Mouse (Mus musculus): ENCODE measurements at regions not wholly inside any gene's neighbourhood (a gene's known extent, or its start where the extent isn't known, plus 50 kb on each side); places are given as distances from the start of the nearest gene placed in this dataset.

- TF ChIP-seq POLR2A (IDR thresholded peaks at IDR 0.05; ENCODE audit: control insufficient read depth, extremely low read depth, insufficient read depth, low read length, poor library complexity) (no peak), CTCF (IDR thresholded peaks at IDR 0.05; ENCODE audit: borderline replicate concordance, control insufficient read depth, extremely low read depth, insufficient read depth, low read length, poor library complexity) (no peak)
- H3K27ac ChIP-seq (ENCODE audit: control insufficient read depth, insufficient read depth, low read length): no peak overlapping the region
- H3K4me1 ChIP-seq (replicated peaks; ENCODE audit: control insufficient read depth, insufficient read depth, low read length): no peaks in the 10 kb centered on the region
- no peaks in the 10 kb centered on the region for H3K27me3 ChIP-seq (ENCODE audit: control insufficient read depth, insufficient read depth, low read length)
- H3K36me3 ChIP-seq (ENCODE audit: control insufficient read depth, insufficient read depth, low read length): no peaks in the 10 kb centered on the region
- 96% methylated on average over 5 of the region's 5 CpGs for WGBS
- no peak for DNase-seq
- no peak overlapping the region for H3K4me3 ChIP-seq (ENCODE audit: control insufficient read depth, insufficient read depth, low read length)
Measured at GRCm38 (mm10) chrX:99370711-99371110, 100.4 kb downstream of the Pja1 start.

- H3K36me3 ChIP-seq (ENCODE audit: control insufficient read depth, insufficient read depth, low read length): no peaks in the 10 kb centered on the region
- no peak overlapping the region for H3K4me3 ChIP-seq (ENCODE audit: control insufficient read depth, insufficient read depth, low read length)
- H3K4me1 ChIP-seq (replicated peaks; ENCODE audit: control insufficient read depth, insufficient read depth, low read length): no peaks in the 10 kb centered on the region
- WGBS: 96% methylated on average over 6 of the region's 6 CpGs
- no peak for DNase-seq
- no peak overlapping the region for H3K27ac ChIP-seq (ENCODE audit: control insufficient read depth, insufficient read depth, low read length)
- no peaks in the 10 kb centered on the region for H3K27me3 ChIP-seq (ENCODE audit: control insufficient read depth, insufficient read depth, low read length)
- TF ChIP-seq POLR2A (IDR thresholded peaks at IDR 0.05; ENCODE audit: control insufficient read depth, extremely low read depth, insufficient read depth, low read length, poor library complexity) (no peak), CTCF (IDR thresholded peaks at IDR 0.05; ENCODE audit: borderline replicate concordance, control insufficient read depth, extremely low read depth, insufficient read depth, low read length, poor library complexity) (no peak)
Measured at GRCm38 (mm10) chrX:99369258-99369900, 101.7 kb downstream of the Pja1 start.

DNA sequence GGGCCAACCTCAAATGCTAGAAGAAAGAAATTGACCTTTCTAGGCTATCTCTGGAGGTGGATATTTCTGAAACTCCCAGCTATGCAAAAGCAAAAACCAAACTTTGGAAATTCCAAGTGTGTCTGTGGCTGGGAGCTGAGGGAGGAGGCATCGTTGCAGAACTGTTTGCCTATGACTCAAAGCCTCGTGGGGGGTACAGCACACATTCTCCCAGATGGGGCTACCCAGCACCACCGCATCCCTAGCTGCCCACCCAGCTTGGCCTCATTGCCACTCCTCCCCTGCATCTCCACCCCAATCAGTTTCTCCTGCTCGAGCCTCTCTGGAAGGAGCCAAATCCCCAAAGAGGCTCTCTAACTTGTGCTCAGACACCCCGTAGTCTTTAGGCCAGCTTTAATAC lies 107.0 kb downstream of the Pja1 start:
- Histone ChIP-seq H3K4me3 (ENCODE audit: control insufficient read depth, insufficient read depth, low read length) (no peak overlapping the region), H3K36me3 (ENCODE audit: control insufficient read depth, insufficient read depth, low read length) (no peaks in the 10 kb centered on the region), H3K27me3 (ENCODE audit: control insufficient read depth, insufficient read depth, low read length) (no peaks in the 10 kb centered on the region), H3K4me1 (replicated peaks; ENCODE audit: control insufficient read depth, insufficient read depth, low read length) (no peaks in the 10 kb centered on the region), H3K27ac (ENCODE audit: control insufficient read depth, insufficient read depth, low read length) (no peak overlapping the region)
- DNase-seq: no peak
- WGBS: 80% methylated on average over 5 of the region's 5 CpGs
- TF ChIP-seq CTCF (IDR thresholded peaks at IDR 0.05; ENCODE audit: borderline replicate concordance, control insufficient read depth, extremely low read depth, insufficient read depth, low read length, poor library complexity): no peak
- no peak for TF ChIP-seq POLR2A (IDR thresholded peaks at IDR 0.05; ENCODE audit: control insufficient read depth, extremely low read depth, insufficient read depth, low read length, poor library complexity)

DNA sequence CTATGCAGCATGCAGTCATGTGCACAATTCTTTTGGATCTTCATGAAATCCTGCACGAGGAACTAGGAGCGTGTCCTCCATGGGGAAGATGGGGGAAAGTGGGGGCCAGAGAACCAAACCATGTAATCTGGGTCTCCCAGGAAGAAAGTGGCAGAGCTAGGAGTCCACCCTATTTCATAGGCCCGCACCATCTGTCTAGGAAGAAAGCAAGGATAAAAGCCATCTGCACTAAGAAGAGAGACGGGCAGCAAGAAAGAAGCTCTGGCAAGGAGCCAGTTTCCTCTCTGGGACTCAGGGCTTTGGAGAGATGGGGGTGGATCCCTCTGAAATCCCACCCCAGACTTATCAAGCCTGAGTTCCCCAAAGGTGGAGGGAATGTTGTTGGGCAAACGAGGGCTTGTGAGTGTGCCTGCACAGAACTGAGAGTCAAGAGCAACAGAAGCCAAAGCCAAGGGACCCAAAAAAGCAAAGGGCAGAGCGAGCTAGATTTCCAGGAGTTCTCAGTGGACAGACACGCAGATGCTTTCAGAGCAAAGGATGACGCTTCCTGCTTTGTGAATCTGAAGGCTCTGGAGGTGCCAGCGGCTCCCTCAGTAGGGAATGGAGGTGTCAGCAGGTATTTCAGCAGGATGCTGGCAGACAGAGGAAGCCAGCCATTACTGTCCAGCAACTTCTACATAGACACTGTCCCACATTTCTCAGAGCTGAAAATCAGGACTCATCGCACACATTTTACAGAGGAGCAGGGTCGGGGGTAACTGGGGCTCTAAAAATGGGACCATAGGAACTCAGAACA lies 110.8 kb downstream of the Pja1 start:
- no peaks in the 10 kb centered on the region for H3K36me3 ChIP-seq (ENCODE audit: control insufficient read depth, insufficient read depth, low read length)
- H3K4me1 ChIP-seq (replicated peaks; ENCODE audit: control insufficient read depth, insufficient read depth, low read length): no peaks in the 10 kb centered on the region
- WGBS: 80% methylated on average over 11 of the region's 11 CpGs
- no peak overlapping the region for H3K4me3 ChIP-seq (ENCODE audit: control insufficient read depth, insufficient read depth, low read length)
- no peak for TF ChIP-seq POLR2A (IDR thresholded peaks at IDR 0.05; ENCODE audit: control insufficient read depth, extremely low read depth, insufficient read depth, low read length, poor library complexity)
- TF ChIP-seq CTCF (IDR thresholded peaks at IDR 0.05; ENCODE audit: borderline replicate concordance, control insufficient read depth, extremely low read depth, insufficient read depth, low read length, poor library complexity): no peak
- no peaks in the 10 kb centered on the region for H3K27me3 ChIP-seq (ENCODE audit: control insufficient read depth, insufficient read depth, low read length)
- H3K27ac ChIP-seq (ENCODE audit: control insufficient read depth, insufficient read depth, low read length): no peak overlapping the region
- no peak for DNase-seq

- Histone ChIP-seq H3K36me3 (ENCODE audit: control insufficient read depth, insufficient read depth, low read length) (no peaks in the 10 kb centered on the region), H3K4me3 (ENCODE audit: control insufficient read depth, insufficient read depth, low read length) (no peak overlapping the region), H3K4me1 (replicated peaks; ENCODE audit: control insufficient read depth, insufficient read depth, low read length) (no peaks in the 10 kb centered on the region), H3K27ac (ENCODE audit: control insufficient read depth, insufficient read depth, low read length) (no peak overlapping the region), H3K27me3 (ENCODE audit: control insufficient read depth, insufficient read depth, low read length) (no peaks in the 10 kb centered on the region)
- TF ChIP-seq POLR2A (IDR thresholded peaks at IDR 0.05; ENCODE audit: control insufficient read depth, extremely low read depth, insufficient read depth, low read length, poor library complexity) (no peak), CTCF (IDR thresholded peaks at IDR 0.05; ENCODE audit: borderline replicate concordance, control insufficient read depth, extremely low read depth, insufficient read depth, low read length, poor library complexity) (no peak)
- WGBS: 42% methylated on average over 1 of the region's 1 CpGs
- DNase-seq: no peak
Measured at GRCm38 (mm10) chrX:99358784-99359183, 112.3 kb downstream of the Pja1 start.

DNA sequence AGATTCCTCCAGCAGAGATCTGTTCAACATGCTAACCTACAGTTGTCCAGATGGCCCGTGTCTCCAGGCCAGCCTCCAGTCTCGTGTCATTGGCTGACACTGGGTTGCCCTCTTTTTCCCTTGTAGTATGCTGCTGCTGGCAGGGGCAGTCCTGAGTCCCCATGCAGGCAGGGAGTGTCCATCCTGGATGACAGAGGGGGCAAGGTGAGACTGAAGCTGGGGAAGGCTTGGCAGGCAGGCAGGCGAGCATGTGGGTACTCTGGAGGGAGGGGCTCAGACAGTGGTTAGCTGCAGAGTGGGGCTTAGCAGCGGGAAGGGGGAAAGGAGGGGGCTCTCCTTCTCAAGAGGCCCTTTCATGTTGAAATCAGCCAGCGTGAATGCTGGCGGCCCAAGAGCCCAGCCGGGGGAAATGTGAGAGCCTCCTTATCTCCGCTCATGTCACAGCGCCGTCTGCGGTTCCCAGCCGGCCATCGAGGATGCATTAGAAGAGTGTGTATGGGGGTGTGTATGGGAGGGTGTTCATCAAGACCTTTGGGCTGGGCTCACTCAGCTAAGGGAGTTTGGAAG lies 112.9 kb downstream of the Pja1 start:
- TF ChIP-seq POLR2A (IDR thresholded peaks at IDR 0.05; ENCODE audit: control insufficient read depth, extremely low read depth, insufficient read depth, low read length, poor library complexity) (no peak), CTCF (IDR thresholded peaks at IDR 0.05; ENCODE audit: borderline replicate concordance, control insufficient read depth, extremely low read depth, insufficient read depth, low read length, poor library complexity) (no peak)
- no peak for DNase-seq
- no peaks in the 10 kb centered on the region for H3K27me3 ChIP-seq (ENCODE audit: control insufficient read depth, insufficient read depth, low read length)
- no peaks in the 10 kb centered on the region for H3K36me3 ChIP-seq (ENCODE audit: control insufficient read depth, insufficient read depth, low read length)
- no peaks in the 10 kb centered on the region for H3K4me1 ChIP-seq (replicated peaks; ENCODE audit: control insufficient read depth, insufficient read depth, low read length)
- H3K27ac ChIP-seq (ENCODE audit: control insufficient read depth, insufficient read depth, low read length): no peak overlapping the region
- WGBS: 70% methylated on average over 13 of the region's 13 CpGs
- no peak overlapping the region for H3K4me3 ChIP-seq (ENCODE audit: control insufficient read depth, insufficient read depth, low read length)
